Mouse (Mus musculus) lung, postnatal 10 days (tissue): Measurements from ENCODE around the gene Gstz1.
A peak's percentile ranks its signal among the peaks of the same experiment; 100 is the strongest.
"Not testable (repeated sequence)": the region's sequence is repeated elsewhere in the genome, so short reads cannot be mapped to it uniquely, and the experiment has no call there.

Experiments
- DNase-seq: peaks from one replicate; pipeline ENCODE4 v3.0.0; 2021

Gstz1 gene

DNA sequence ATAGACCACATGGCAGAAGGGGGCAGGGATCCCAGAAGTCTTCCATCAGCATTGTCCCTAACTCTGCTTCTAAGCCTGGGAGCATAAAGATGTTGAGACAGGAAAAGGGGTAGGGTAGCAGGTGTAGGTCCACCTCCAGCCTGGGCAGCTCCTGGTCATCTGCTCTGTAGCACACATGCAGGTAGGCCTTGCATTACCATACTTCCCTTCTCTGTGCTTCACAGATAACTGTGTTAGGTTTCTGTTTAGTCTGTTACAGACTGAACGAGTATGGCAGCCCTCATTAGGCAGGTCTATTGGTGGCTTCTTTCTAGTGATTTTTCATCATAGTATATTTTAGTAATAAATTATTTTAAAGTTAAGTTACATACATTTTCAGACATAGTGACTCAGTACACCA lies 13.3 kb downstream of the Gstz1 start:
- DNase-seq, result no peak

- DNase-seq, result no peak
These were observed 13.8 kb downstream of the Gstz1 start for GRCm38 (mm10) chr12:87160815-87161214.

- no peak for DNase-seq
These were observed 28.4 kb downstream of the Gstz1 start for GRCm38 (mm10) chr12:87175194-87175946.

DNA sequence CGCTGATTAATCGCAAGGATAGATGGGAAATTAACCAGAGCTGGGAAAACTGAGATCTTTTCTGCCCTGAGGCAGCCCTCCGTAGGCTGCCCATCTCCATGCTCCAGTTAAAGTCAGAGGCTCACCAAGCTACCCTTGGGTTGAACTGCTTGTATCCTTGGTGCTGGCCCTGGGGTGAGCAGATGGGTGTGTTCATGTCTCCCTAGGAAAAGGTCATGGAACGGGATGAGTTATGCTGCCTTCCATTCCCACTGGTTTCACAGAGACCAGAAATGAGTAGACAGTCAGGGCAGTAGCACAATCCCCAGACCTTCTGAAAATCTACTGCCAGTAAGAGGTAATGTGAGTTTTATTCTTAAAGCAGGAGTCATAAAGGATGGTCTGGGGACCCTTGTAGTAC lies 30.7 kb downstream of the Gstz1 start:
- no peak for DNase-seq

DNA sequence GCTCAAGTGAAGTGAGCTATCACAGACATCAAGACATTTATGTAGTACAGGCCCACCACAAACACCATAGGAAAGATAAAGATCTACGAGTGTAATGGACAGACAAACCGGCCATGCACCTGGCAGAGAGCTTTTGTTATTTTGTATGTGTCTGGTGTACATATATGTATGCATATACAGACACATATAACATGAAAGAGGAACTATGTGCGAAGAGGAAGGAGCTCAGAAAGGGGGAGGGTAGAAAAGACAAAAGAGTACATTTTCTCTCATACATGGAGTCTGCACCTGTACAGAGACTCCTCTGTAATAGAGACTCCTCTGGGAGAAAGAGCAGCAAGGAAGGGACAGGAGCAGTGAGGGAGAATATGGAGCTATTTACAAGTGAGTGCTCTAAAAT lies 46.0 kb downstream of the Gstz1 start:
- no peak for DNase-seq

DNA sequence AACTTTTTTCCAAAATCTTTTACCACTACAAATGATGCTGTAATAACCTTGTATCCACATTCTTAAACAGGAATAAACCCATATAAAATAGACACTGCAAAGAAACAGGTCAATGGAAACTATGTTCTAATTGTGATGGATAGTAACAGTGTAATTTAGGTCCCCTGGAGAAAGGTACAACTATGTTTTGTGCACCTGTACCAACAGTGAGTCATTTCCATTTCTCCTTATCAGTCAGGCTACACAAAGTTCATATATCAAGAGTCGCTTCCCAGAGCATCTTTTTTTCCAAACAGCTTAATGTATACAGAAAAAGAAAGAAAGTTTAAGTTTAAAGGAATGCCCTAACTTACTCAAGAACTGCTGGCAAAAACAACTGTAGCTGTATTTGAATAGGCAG lies 48.1 kb downstream of the Gstz1 start:
- no peak for DNase-seq

DNA sequence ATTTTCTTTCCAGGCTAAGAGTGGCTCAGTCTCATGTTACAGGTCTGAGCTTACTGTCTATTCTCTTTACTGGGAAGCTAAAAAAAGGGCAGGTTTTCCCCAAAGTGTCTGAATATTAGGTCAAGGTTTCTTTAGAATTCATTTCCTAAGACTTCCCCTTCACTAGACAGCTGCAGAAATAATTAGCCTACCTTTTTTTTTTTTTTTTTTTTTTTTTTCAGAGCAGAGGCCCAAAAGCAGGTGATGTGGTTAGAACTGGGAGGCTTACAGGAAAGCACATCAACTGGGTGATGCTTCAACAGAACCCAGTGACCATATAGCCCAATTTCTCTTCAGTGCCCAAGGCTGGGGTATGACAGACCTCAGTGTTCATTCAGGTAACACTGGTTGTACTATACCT lies 49.3 kb downstream of the Gstz1 start:
- no peak for DNase-seq

- no peak for DNase-seq
These were observed 51.8 kb downstream of the Gstz1 start for GRCm38 (mm10) chr12:87198792-87199191.

DNA sequence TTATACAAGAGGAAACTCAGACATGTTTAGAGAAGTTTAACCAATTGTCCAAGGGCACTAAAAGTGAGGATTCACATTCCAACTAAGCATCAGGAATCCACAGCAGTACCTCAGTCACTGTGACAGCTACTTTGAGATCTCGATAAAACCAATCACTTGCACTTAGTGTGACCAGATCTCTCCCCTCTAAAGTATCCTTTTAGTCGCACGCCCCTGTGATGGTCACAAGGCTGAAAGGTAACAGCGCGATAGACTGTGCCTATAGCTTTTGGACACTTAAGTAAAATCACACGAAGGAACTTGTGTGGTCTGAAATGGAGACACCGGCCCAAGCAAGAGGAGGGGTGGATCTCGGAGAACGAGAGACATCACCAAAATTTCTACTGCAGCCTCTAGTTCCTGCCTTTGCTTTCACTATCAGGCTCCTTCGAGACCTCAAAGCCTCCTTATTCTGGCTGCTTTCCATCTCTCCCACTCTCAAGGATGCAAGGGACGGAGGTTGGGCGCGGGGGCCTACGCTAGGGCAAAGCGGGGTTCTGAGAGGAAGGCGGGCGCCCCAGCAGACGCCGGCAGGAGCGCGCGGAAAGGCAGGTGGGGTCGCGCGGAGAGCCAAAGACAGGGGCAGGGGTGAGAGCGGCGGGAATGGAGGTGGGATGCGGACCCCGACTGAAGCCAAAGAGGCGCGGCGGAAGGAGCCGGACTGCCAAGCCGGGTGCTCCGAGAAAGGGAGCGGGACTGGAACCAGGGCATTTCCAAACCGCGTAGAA lies 52.4 kb downstream of the Gstz1 start, which contains the start of gene Samd15:
Gene Samd15, plus strand, starts transcription at position 518 of the 767 bp plus-strand sequence.
- peak; percentile 54 for DNase-seq

DNA sequence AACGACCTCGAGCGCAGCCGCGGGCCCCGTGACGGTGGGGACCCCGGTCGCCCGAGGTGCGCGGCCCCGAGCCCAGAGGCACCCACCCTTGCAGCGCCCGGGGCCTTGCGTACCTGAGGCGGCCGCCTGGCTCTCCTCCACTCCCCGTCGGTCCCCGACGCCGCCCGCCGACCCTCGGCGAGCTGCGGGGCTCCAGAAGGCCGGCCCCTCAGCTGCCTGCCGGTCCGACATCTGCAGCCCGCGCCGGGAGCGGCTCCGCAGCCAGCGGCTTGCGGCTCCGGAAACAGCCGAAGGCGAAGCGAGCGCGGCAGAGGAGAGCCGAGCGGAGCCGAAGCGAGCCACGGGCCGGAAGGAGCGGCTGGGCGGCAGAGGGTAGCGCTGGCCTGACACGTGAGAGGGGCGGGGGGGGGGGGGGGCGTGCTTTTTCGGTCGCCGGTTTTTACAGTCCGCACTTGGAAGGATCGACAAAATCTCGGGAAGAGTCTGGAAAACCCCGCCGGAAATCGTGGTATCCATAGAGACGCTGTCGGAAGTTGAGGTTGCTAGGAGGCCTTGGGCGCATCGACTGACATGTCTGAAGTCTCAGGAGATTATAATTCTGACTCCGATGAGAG lies 53.1 kb downstream of the Gstz1 start, which contains the start of gene Tmed8:
Gene Tmed8, minus strand, starts transcription at position 482 of the 614 bp plus-strand sequence.
- peak; percentile 86 for DNase-seq

DNA sequence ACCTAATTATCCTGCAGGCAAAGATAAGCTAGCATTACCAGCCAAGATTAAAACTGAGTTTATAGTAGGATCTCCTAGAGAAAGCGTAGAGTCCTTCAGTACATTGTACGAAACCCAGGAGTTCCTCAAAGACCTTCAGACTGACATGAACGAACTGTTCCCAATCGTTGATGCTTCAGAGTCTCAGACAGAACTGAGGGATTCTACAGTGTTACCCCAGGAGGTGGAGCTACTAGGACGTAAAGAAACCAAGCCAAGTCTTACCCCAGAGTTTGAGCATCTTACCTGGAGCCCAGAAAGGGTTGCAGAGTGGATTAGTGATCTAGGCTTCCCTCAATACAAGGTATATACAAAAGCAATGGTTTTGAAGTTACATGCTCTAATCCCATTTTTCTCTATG lies 54.7 kb downstream of the Gstz1 start:
- no peak for DNase-seq

DNA sequence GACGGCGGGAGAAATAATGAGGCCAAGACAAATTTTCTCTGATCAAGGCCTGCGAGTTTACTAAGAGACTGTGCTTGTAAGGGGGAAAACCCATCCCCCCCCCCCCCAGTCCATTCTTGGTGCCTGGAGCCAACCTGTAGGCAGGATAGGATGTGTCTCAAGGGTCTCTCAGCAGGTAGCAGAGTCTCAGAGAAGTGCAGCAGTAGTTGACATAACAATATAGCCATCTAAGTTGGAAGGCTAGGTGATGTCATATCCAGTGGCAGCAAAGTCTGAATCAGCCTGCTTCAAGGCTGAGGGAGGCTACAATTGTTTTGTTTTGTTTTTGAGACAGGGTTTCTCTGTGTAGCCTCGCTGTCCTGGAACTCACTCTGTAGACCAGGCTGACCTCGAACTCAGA lies 58.8 kb downstream of the Gstz1 start:
- DNase-seq, result not testable (repeated sequence)

- DNase-seq, result no peak
These were observed 66.1 kb downstream of the Gstz1 start for GRCm38 (mm10) chr12:87212844-87213606.
